Mouse (Mus musculus) kidney, adult 9 months (tissue): Measurements from ENCODE around the gene Cmpk2.
A peak's percentile ranks its signal among the peaks of the same experiment; 100 is the strongest.
"Not testable (repeated sequence)": the region's sequence is repeated elsewhere in the genome, so short reads cannot be mapped to it uniquely, and the experiment has no call there.

Experiments
- DNase-seq: peaks from one replicate; pipeline ENCODE4 v3.0.0; 2022

Gene Cmpk2

GRCm38 (mm10) chr12:26469098-26470041 lies at the start of gene Cmpk2:
Gene Cmpk2, plus strand, starts transcription at chr12:26469204.
- DNase-seq, result peak; percentile 92

DNA sequence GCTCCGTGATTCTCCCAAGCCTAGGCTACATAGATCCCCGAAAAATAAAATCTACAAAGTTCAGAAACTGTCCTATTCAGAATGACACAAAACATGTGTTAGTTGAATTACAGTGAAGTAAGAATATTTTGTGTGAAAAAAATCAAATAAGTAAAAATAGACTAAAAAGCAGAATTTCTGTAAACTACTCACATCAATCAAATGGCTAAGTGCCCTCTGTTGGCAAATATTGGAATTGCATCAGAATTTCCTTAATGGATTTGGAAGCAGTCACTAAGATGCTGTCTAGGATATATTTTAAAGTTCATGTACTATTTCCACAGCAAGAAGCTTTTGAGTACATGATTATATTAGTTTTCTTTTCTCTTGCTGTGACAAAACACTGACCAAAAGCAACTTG lies 44.2 kb upstream of the Cmpk2 start:
- DNase-seq, result peak; percentile 62

- DNase-seq, result not testable (repeated sequence)
Measured at GRCm38 (mm10) chr12:26428771-26429170, 40.2 kb upstream of the Cmpk2 start.

GRCm38 (mm10) chr12:26436334-26436733 lies 32.7 kb upstream of the Cmpk2 start:
- peak; percentile 56 for DNase-seq

GRCm38 (mm10) chr12:26437950-26438349 lies 31.1 kb upstream of the Cmpk2 start:
- no peak for DNase-seq

DNA sequence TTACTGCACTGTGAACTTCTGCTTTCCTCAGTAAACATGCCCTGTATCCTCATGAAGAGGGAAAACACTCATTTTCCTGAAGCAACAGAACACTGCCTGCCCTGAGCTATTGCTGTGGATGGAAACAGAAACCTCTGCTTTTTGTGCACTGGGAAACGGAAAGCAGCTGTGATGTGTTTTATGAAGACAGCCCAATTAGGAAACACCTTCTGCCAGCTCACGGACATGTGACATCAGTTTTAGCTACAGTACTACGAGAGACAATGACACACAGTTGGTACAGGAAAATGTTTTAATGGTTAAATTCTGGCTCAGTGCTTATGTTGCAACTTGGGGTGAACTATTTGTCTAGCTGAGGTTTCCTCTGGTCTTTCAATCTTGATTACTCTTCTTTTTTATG lies 29.6 kb upstream of the Cmpk2 start:
- DNase-seq, result peak; percentile 43

DNA sequence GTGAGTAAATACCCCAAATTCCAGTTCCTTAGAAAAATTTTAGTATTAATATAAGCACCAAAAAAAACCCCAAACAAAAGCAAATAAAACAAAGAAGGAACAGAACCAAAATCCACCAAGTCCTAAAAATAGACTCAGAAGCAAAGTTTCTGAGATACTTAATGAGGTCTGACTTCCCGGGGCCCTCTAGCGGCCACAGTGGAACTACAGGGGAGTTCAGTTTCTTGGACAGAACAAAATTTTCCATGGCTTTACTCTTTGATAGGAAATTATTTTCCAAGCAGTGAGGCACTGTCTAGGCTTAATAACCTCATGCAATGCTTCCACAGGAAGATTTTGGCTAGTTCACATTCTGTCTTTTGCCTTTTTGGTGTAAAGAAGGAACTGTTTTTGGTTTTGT lies 24.9 kb upstream of the Cmpk2 start:
- peak; percentile 84 for DNase-seq

DNA sequence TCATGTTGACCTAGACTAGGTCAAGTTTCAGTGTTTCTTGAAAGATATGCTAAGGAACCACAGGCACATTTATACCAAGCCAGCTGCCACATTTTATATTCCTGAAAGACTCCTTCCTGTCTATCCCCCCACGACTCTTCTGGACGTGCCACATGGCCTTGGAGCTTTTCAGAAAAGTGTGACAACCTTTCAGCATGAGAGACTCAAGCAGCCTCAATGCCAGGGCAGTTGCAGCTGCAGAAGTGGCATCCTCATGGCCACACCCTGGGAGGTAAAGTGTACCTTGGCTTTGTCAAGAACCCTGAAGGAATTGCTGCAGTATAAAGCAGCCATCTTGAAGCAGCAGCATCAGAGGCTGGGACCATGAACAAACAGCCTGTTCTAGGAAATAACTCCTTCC lies 24.5 kb upstream of the Cmpk2 start:
- no peak for DNase-seq

DNA sequence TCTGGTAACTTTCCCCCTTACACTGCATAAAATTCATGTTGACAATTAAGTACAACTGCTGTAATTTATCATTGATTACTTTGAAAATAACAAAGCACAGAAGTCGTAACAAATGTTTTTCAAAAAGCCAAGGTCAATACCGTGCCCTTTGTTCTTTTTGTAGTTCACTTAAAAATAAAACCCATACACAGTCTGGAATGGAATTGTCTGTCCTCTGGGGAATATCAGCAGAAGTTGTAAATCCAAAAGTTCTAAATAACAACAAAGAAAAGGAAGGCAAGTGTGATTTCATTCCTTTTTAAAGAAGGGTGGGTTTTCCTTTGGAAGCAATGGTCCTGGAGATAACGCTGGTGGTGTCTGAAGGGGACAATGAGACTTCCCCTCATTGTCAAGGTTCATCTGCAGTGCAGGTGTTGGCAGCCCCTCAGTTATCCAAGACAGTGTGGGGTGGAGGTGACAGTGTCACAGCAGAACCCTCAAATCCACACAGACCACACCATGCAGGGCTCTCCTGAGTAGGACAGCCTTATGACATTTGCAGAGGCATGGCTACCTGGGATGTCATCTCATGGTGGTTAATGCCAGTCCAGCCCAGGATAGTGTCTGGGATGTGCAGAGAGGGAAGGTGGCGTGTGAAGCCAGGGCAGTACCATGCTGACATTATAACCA lies 22.5 kb upstream of the Cmpk2 start:
- DNase-seq, result peak; percentile 43

DNA sequence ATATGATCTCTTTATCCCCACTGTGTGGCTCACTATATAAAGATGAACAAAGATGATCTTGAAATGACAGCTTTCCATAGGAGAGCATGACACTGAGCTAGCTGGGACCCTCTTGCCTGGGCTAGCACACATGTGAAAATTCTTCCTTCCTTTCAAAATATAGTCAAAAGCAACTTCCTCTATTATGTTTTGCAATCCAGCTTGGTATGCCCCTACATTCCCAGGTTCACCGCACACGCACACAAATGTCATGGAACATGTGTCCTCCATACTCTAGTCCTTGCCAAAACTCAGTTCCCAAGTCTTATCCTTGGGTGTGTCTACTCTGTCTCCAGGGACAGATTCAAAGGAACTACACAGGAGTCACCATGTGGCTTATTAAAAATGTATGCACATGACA lies 19.5 kb upstream of the Cmpk2 start:
- no peak for DNase-seq

DNA sequence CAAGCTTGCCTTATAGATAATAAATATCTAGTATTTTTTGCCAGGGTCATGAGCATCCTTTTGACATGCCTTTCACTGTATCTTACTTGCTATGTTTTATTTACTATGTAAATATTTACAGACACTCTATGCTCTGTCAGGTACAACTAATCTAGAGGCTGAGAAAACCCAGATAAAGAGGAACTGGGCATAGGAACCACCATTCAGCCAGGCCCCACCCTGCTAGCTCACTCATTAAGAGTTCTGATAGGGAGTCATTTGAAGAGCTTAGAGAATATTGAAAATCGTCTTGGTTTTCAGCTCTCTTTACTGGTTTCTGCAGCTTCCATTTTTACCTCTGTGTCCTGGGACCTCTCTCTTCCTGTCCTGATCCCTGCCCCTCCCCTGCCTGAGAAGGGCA lies 17.9 kb upstream of the Cmpk2 start:
- DNase-seq, result no peak

DNA sequence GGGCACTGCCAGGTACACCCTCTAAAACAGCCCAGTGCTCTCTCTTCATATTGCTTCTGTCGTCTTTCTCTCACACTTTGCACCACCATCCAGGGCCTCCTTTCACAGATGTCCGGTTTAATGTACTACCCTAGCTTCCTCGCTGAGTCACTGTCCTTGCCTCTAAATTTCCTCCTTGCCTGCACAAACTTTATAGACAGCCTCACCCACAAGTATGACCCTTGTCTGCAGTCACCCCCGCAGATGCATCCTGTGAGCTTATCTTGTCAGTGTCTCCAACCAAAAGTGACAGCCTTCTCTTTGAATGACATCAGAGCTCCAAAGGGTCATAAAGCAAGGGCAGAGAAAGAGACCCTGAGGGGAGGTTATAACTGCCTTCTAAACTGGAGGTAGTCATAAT lies 16.1 kb upstream of the Cmpk2 start:
- no peak for DNase-seq

- no peak for DNase-seq
Measured at GRCm38 (mm10) chr12:26454682-26455081, 14.3 kb upstream of the Cmpk2 start.

DNA sequence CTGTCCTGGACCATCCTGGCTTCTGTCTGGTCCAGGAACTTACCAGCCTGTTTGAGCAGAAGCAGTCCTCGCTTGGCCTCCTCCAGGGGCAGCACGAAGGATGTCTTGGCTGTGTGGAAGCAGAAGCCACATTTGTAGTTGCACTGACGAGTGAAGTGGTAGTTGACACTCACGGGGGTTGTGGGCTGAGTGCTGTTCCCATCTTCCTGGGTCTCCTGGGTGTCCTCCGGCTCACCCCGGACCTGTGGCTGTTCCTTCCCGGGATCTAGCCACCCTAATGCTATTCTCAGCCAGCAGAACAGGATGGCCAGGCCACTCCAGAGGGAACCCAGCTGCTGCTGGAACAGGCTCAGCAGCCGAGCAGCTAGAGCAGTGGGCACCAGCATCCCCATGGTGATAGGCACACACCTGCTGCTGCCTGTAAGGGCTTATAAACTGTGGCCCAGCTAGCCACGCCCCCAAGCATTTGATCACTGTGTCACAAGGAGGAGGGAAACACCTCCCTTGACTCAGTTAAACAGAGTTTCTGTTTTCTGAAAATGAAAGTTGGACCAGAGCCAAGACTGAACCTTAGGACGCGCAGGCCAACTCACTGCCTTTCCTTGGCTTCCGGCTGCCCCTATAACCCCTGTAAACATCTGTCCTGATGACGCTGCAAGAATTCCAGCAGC lies 12.8 kb upstream of the Cmpk2 start, which contains the start of gene Rsad2:
TSS of gene Rsad2 (minus strand) at position 425 of the 671 bp plus-strand sequence.
- DNase-seq, result peak; percentile 87

- peak; percentile 52 for DNase-seq
Measured at GRCm38 (mm10) chr12:26460091-26460490, 8.9 kb upstream of the Cmpk2 start.

- no peak for DNase-seq
Measured at GRCm38 (mm10) chr12:26465600-26465999, 3.4 kb upstream of the Cmpk2 start.

DNA sequence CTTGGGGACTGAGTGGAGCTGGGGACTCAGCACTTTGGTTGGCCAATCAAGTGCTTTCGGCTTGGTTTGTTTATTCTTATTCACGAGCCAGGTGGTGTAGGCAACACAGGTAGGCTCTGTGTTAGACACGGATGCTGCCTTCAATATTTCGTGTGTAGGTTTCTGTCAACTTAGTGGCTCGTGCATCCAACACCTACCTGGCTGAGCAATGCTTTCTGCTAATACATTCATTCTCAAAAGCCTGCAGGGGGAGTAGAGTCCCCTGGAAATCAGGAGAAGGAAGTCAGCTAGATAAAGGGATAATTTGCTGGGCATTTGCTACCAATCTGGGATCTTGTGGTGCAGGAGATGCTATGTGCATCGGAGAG lies 1.0 kb downstream of the Cmpk2 start:
- no peak for DNase-seq

GRCm38 (mm10) chr12:26471376-26471775 lies 2.4 kb downstream of the Cmpk2 start:
- no peak for DNase-seq

DNA sequence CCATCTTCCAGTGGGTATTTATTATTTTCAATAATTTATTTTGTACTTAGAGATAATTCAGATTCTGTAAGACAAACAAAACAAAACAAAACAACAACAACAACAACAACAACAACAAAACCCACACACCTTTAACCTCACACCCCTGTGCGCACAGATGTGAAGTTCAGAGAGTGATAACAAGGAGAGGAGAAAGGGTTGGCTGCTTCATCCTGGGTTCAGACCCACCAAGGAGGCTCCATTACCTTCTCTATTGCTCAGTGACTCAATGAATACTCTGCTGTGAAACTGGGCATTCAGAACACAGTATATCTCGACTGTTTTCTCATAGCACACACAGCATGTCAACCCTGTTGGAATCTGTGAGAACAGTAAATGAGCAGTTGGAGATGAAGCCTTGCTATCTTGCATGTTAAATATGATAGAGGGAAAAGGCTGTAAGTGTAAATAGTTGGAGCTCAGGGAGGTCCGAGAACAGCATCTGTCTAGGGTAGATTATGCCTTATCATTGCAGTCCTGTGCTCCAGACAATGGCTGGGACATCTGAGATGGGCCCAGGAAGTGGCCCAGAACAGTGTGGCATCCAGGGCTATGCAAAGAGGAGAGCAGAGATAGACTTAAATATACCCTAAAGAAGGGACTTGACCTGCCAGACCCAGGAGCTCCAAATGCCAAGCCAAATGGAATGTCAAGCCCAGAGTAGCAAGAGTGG lies 3.9 kb downstream of the Cmpk2 start:
- DNase-seq, result no peak

DNA sequence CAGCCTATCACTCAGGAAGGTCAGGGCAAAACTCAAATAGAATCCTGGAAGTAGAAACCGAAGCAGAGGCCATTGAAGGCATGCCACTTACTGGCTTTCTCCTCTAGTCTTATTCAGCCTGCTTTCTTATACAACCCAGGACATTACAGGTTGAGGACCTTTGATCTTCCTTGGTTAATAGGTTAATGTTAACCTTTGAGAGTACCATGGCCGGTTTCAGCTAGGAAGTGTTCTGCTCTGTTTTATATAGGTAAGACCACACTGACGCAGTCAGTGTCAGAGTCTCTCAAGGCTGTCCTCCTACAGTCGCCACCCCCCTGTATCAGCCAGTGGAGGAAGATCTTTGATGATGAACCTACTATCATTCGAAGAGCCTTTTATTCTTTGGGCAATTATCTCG lies 4.7 kb downstream of the Cmpk2 start:
- DNase-seq, result peak; percentile 77

DNA sequence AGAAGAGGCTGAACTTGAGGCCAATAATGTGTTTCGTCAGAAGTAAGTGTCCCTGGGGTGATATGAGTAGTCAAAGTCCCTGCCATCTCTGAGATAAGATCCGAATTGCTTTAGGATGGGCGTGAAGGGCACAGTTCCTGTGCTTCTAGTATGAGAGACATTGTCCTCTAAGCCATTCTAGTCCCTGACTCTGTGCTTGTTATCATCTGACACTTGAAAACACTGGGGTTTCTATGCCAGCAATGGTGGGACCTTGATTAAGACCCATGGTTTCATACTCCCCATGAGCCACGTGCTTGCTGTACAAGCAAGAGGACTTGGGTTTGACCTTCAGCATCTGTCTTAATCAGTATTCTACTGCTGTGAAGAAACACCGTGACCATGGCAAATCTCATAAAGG lies 8.2 kb downstream of the Cmpk2 start:
- no peak for DNase-seq

DNA sequence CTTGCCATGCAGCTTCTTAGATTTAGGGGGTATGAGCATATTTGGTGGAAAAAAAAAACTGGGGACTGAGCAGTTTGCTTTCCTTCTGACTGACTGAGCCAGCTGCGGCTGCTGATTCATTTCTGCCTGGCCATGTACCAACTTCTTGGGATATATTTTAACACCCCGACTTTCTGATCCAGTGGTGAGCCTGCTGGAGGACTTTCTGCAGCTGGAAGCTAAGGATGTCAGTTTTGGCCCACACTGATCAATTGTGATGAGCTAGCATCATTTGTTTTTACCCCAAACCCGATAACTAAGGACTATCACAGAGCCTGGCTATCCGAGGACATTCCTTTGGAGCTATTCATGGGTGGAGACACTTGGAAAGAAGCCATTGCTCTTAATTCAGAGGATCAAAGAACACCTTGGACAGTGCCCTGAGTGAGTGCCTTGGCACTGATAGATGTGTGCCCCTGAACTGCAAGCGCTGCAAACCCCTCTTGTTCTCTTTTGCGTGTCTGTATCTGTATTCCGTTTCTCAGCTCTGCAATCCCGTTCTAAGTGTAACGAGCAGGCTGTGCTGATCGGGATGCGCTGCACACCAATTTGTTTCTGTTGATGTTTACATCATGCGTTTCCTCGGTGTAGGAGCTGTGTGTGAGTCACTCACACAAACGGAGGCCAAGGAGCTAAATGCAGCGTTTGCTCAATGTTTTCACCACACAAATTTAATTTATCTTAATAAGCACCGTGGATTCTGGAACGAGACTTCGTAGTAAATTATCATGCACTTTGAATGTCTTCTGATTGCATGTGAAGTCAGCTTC lies 9.4 kb downstream of the Cmpk2 start:
- DNase-seq, result peak; percentile 72
